Mouse (Mus musculus) thymus, postnatal 10 days (tissue): ENCODE data around the gene Wdr82.

Source experiments
- DNase-seq, 2 experiments: peaks; one replicate each; pipeline ENCODE4 v3.0.0; 2021; ENCODE audit warnings: low spot score in 2 of 2

Gene Wdr82

DNA sequence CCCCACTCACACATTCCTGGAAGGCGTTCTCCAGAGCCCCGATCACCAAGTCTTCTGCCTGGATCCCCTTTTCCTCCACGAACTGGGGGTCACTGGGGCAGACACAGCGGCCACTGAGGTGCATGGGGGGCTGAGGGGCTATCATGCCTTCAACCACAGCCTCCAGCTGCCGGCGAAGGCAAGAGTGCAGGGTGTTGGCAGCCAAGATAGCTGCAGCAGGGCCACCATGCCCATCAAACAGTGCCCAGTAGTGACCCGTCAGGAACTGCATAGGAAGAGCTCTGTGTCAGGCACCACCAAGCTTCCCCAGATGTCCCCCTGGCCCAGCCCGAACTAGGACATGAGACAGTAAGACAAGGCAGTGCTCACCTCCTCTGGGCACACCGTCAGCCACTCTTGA is 27.0 kb downstream of the Wdr82 start:
- DNase-seq: no peak

DNA sequence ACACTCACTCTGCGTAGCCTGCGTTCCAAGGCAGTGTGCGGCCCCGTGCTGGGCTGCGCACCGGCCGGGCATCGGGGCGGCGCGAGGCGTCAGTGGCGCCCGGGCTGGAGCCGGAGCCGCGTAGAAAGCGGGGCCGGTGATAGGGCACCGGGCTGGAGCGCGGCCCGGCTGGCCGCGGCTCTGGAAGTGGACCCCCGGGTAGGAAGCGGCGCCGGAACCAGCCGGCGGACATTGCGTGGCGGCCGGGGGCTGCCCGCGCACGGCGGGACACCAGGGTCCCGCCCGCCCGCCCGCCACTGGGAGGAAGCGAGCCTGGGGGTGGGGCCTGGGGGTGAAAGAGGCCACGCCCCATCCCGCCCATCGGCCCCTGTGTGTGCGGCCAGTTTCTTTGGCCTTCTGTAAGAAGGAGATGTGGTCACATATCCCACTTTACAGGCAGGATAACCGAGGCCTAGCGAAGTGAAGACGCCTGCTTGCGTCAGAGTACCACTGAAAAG is 28.3 kb downstream of the Wdr82 start:
- peak in 1 of 2 experiments; percentile 51 for DNase-seq

DNA sequence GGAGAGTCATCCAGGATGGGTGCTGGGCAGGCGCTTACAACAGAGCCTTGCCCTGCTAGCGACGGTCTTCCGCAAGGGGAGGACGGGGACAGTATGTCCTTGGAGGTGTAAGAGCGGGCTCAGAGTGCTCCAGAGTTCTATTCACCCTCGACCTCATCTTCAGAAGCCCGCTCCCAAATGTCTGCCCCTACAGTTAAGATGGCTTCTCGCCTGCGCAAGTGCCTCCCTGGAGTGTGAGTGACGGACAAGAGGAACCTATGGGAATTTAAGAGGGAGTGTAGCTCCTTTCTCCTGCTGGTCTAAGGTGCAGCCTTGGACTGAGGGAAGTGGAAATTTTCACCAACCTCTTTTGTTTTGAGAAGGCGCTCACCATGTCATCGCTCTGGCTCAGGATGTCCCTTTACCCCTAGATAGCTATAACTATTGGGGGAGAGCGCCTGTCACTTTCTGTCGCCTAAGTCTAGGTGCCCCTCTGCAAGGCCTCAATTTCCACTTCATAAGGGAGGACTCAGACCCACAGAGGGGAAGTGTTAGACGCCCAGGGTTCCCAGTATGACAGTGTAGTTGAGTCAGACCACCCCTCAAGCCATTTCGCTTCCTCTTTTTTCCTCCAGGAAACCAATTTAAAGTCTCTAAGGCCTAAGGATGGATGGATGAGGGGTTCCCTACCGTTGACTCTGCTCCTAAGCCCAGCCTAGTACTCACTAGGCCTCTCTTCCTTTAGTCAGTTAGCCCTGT is 29.0 kb downstream of the Wdr82 start, which contains the start of gene Ppm1m:
Gene Ppm1m, minus strand, starts transcription at position 212 of the 738 bp plus-strand sequence.
- no peak for DNase-seq

DNA sequence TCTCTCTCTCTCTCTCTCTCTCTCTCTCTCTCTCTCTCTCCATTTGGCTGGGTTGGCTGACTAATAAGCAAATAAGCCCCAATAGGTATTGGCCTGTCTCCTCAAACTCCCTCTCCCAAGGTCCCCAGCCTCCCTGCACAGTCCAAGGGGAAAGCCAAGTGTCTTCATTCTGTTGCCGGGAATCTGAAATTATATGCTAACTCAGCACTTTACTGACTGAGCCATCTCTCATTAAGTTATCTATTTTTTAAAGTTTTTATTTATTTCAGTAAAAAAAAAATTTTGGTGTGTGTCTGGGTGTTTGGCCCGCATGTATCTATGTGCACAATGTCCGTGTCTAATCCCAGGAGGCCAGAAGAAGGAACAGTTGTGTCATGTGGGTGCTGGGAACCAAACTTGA is 31.2 kb downstream of the Wdr82 start:
- no peak for DNase-seq

DNA sequence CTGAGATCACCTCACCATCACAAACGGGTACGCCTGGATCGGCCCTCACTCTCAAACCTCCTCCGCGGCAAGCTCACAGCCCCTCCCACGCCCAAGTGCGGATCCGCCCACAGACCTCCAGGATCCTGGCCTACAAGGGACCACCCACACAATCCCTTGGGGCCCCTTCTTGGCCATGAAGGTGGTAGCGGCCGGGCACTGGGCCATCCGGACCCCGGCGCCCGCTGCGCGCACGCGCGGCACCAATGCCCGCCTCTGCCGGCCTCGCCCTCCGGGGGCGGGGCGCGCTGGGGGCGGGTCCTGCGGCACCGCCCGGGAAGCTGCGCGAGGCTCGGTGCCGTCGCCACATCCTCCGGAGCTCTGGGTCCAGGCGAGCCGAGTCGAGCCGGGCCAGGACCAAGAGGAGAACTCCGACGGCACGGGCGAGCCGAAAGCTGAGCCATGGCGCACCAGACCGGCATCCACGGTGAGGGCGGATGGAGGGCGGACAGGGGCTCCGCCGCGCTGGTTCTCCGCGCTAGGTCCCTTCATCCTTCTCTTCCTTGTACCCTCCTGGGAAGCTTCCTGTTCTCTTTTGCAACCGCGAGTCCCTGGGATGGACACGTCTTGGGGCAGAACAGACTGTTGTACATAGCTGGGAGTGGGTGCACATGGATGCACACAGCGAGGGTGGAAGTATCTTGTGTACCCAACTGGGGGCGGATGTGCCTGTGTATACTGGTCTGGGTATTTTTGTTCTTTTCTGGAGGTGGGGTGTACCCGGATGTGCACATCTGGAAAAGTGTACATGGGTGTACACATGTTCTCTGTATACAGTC is 32.3 kb downstream of the Wdr82 start, which contains the start of gene Twf2:
Gene Twf2, plus strand, starts transcription at position 290 of the 818 bp plus-strand sequence.
- peak; percentile 72 to 80 for DNase-seq

DNA sequence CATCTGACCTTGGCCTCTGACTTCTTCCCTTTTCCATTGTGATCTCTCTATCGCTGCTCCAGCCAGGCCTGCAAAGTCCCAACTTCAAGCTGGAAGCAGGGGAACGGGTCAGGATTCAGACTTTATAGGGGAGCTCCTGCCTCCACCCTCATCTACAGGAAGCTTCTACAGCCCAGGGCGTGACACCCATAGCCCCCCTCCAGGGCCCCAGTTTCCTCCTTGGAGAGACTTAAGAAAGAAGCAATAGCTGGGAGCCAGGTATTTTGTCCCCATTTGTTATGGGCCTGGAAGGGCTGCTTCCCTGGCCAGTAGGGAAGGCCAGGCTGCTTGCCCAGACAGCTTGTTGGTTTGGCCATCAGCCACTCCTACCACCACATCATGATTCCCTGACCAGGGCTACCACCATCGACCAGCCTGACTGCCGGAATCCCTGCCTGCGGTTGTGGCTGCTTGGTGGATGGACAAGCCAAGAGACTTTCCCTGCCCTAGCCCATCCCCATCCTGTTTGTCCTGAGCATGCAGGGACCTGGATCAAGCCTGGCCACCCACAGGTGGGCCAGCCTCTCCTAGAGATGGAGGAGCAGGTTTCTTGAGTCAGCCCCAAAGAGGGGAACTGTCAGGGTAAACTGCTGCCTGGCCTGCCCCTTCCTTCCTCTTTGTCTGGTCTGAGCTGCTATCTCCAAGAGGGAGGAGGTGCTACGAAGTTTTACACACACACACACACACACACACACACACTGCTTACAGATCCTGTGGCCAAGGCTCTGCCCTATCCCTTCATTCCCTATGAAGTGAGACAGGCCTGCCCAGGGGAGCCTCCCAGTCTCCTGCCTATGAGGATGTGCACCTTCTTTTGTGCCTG is 33.5 kb downstream of the Wdr82 start:
- no peak for DNase-seq

DNA sequence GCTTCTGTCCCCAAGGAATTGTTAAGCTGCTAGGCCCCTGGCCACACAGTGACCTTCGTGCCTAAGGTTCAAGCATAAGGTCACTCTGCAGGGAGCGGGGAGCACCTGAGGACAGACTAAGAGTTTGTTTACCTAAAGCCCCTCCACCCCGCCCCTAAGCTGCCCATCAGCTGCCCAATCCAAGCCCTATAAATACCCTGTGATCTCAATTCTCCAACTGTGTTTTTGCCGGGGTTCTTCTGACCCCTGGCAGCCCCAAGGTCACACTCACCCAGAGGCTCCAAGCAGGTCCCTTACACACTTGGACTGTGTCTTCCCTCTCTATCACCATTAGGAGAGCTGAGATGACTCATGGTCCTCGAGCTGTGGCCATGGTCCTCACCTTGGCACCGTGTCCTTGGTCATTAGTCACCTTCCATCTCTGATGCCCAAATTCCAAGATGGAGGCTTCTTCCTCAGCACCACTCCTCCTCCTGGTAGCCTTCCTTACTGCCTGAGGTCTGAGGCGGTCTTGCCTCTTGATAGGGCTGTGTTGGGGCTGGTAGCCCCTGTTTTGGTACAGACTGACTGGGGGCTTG is 35.1 kb downstream of the Wdr82 start:
- no peak for DNase-seq

DNA sequence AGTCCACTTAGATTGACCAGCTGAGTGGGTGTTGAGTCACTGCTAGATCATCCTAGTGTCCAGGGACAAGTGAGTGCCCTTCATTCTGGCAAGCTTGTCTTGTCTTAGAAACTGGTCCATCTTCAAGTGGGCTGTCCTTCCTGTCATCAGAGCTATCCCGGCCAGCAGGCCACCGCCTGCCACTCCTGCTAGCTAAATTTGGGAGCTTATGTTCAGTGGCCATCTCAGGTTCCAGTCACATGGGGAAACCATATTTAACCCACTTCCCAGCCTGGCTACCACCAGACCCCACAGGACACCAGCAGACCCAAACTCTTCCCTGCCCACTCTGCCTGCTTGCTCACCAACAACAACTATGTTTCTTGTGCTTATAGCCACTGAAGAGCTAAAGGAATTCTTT is 35.8 kb downstream of the Wdr82 start:
- DNase-seq: no peak

DNA sequence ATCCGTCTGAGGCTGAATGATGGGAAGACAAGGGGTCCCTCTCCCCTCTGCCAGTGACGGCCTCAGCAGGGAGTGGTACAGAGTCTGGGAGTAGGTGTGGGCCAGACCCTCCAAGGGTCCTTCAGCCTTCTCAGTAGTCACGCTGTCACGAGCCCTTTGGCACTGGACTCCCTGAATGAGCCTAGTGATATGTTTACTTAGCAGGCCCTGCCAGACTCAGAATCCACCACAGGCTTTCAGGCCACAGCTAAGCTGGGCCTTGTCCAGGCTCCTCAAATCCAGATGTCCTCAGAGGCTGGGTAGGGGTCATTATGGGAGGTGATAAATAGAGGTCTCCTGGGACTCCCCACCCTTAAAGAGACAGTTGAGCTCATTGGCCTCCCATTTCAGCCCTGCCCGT is 37.5 kb downstream of the Wdr82 start:
- DNase-seq: no peak

DNA sequence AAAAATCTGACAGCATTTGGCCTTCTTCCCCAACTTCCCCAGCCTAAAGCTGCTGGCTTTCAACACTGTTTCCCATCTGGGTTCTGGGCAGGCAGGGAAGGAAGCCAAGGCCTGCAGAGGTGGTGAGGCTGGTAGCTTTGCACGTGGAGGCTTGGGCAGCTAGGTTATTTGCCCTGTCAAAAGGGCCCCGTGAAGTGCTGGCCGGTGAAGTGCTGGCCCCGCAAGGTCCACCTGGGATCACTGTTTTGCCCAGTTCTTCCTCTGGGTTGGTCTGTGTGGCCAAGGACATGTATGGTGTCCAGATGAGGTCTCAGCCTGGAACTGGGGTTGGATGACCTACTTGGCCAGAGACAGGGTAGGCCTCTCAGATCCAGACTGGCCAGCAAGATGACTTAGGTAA is 39.2 kb downstream of the Wdr82 start:
- DNase-seq: no peak

DNA sequence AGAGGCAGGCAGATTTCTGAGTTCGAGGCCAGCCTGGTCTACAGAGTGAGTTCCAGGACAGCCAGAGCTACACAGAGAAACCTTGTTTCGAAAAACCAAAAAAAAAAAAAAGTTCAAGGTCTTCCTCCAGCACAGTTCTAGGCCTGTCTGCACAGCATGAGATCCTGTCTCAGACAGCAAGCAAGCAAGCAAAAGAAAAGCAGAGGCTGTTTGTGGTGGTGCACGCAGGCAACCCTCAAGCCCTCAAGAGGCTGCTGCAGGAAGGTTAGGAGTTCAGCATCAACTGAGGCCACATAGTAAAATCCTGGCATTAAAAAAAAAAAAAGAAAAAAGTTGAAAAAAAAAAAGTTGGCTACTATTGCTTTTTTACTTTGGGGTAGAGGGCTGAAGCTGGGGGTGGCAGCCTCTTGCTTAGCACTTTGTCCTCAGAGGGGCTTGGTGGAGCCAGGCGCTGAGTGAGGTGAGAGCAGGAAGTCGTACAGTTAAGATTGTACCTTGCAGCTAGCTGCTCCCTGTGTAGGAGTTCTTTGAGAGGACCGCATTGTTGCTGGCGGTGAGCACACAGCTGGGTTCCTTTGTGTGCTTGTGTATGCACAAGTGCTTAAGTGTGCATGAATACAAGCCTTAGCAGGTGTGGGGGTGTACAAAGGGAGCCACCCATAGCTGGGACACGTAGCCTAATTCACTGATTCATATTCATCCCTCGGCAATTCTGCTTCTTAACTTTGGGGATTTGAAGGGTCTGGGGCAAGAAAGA is 40.3 kb downstream of the Wdr82 start:
- DNase-seq: peak; percentile 55 to 59

DNA sequence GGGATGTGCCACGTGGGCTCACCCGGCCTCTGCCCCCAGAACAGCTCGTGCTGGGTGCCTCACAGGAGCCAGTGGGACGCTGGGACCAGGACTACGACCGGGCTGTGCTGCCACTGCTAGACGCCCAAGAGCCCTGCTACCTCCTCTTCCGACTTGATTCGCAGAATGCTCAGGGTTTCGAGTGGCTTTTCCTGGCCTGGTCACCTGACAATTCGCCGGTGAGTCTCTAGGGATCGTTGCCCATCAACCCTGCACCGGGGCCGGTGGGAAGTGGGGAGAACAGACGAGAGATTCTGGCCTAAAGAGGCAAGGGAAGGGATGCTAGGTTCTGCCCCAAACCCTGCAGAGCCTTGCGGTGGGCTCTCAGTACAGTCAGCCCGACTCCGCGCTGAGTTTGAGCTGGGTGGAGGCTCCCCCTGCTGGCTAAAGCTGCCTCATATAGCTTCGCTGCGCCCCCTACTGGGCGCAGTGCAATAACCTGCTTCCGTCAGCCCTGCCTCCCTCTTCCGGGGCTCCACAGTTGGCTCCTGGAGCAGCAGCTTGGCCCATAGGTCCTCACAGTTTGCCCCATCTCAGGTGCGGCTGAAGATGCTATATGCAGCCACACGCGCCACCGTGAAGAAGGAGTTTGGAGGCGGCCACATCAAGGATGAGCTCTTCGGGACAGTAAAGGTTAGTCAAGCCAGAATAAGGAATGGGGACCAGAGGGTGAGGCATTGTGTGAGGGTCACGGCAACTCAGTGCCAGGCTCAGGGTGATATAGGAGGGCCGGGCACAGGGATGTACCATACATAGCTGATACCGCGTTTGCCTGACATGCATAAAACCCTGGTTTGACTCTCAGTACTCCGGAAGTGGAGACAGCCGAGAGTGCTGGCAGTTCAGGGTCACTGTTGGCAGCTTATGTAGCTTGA is 41.2 kb downstream of the Wdr82 start:
- peak; percentile 75 to 92 for DNase-seq

DNA sequence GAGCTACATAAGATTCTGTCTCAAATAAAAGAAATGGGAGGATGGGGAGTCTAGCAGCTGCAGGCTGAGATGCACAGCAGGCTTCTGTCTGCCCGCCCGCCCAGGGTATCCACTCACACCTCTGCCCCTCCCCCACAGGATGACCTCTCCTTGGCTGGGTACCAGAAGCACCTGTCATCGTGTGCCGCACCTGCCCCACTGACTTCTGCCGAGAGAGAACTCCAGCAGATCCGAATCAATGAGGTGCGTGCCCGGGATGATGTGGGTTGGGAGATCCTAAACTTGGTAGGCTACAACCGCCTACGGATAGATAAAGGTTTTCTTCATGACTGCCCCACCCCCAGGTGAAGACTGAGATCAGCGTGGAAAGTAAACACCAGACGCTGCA is 41.9 kb downstream of the Wdr82 start:
- no peak for DNase-seq

DNA sequence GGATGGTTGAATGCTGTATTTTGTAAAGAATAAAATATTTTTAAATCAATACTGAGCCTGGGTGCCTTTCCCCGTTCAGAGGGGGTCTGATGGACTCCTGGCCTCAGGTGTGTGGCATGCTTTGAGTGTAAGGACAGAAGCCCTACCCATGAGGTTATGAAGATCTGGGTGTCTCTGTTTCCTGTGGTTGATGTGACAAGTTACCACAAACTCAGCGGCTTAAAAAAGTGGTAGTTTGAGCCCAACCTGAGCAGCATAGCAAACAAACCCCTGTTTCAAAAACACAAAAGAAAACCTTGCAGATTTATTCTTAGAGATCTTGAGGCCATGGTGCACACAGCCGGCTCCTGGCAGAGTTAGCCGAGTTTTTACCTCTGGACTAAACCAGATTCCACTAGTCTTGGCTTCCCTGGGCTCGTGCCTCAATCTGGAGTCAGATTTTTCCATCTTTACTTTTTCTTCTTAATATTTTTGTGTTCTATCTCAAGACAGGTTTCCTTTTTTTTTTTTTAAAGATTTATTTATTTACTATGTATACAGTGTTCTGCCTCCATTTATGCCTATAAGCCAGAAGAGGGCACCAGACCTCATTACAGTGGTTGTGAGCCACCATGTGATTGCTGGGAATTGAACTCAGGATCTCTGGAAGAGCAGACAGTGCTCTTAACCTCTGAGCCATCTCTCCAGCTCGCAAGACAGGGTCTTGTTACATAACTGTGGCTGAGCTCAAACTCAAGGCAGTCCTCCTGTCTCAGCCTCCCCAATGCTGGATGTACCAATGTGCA is 44.8 kb downstream of the Wdr82 start:
- no peak for DNase-seq

DNA sequence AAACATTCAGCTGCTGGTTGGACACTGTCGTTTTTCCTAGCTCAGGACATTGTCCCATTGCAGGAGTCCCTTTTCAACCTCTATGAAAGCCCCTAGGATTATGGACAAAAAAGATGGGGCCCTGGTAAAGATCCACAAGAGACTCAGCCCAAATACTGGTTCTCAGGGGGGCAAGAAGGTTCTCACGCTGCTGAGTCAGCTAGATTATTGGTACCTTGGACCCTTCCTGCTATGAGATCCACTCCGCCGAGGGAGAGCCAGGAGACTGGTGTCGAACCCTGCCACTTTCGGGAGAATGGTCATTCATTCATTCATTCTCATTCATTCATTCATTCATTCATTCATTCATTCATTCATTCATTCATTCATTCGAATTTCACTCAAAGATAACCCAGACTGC is 46.2 kb downstream of the Wdr82 start:
- no peak for DNase-seq

DNA sequence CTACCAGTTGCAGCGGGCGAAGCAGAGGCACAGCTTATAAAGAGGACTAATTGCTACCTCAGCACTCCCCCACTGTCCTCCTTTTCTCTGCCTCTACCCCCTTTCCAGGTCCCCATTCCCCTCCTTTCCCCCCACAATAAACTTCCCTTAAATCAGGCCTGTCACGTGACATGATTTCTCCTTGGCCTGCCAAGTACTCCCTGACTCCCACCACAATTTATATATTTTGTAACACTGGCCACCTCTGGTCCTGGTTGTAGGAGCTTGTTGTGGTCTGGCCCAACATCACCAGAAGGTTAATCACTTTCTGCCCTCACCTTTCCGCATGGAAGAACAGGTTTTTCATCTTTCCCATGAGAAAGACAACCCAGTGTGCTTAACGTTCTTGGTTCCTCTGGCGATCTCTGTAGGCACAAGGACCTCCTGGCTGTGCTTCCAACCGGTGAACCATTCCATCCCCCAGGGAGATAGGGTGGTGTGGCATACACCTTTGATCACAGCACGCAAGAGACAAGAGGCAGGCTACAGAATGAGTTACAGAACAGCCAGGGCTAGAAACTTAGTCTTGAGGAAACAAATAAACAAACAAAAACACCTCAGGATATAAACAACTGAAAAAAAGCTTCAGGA is 50.3 kb downstream of the Wdr82 start:
- DNase-seq: no peak

DNA sequence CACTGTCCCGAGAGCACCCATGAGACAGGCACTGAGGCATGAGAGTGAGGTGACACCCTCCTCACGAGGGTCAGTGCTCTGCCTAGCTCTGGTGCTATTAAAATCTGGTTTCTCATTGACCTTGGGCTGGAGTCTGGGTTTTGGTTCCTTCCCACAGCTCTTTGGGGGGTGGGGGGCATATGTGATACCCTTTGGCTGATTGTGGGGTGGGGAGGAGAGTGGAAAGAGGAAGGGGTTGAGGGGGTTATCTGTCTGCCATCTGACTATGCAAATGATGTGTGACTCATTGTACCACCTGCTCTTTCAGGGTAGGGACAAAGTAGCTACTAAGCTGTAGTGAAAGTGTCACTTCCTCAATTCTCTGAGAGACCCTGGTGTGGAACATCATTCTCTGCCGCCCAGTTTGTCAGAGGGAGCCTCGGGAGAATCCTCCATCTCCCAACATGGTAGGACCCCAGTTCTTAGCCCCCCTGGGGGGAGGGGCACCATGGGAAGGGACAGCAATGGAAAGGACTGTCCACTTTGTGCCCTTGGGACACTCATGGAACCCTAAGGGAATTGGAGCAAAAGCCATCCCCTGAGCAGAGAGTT is 51.6 kb downstream of the Wdr82 start, which contains the start of gene Tlr9:
Gene Tlr9, plus strand, starts transcription at position 338 of the 591 bp plus-strand sequence.
- DNase-seq: no peak

DNA sequence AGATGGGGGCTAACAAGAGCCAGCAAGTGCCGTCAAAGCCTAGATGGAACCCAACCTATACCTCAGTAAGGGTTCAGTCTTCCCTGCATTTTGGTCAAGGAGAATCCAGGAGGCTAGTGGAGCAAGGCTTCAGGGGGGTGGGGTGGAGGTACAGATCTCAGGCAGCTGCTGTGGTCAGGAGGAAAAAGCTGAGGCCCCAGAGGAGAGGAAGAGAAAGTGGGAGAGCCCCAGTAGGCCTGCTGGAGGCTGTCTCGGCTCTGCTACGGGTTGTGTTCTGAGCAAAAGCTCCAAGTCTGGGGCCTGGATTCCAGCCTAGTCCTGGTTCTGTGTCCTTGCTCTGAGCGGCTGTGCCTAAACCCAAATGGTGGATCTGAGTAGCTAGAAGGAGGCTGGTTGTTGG is 52.3 kb downstream of the Wdr82 start:
- no peak for DNase-seq
